Mouse (Mus musculus) right cerebral cortex, postnatal 36 days (tissue): ENCODE data around the gene Tceanc2.
A peak's percentile ranks its signal among the peaks of the same experiment; 100 is the strongest.

Experiments
- DNase-seq, 2 experiments: peaks; one replicate each; pipeline ENCODE4 v3.0.0; 2022; ENCODE audit warnings: low spot score in 2 of 2, mixed read lengths in 1 of 2

The Tceanc2 gene

DNA sequence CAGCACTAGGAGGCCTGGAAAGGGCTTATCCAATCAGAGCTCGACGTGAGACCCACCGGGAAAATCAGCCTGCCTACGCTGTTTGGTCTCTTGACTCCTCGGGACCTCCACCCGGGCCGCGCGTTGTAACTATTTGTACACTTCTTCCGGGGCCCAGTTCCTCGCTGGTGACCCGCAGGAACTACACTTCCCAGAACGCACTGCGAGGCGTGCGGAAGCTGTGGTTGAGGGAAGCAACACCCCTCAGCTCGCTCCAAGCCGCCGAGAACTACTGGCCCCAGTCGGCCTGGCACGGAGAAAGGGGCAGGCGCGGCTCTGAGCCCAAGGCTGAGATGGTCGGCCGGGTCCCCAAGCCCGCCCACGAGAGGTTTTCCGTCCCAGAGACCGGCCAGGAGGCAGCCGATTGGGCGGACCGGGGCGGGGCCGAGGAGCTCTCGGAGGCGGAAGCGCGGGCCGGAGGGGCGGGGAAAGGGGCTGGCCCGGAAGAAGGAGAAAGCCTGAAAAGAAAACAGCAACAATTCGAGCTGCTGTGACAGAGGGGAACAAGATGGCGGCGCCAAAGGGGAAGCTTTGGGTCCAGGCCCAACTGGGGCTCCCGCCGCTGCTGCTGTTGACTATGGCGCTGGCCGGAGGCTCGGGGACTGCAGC, 610 bp downstream of the Tceanc2 start, which contains the start of gene Tmem59:
Gene Tmem59, plus strand, starts transcription at position 218 of the 648 bp plus-strand sequence.
- DNase-seq: peak; percentile 92

DNA sequence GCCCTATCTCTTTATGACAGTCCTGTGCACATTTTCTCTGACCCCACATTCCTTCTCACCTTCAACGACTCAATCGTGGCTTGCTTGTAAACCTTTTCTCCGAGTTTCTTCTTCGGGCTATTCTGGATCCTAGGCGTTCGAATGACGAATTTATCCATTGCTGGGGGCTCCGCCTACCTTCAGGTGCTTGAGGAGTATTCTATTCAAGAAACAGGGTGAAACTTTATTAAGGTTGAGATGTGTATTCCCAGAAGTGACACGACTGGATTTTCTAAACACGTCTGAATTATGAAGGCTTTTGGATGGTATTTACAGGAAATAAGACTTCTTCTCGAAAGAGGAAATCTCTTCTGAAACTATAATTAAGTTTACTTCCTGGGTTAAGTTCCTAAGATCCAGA, 1.4 kb downstream of the Tceanc2 start:
- DNase-seq: no peak

DNA sequence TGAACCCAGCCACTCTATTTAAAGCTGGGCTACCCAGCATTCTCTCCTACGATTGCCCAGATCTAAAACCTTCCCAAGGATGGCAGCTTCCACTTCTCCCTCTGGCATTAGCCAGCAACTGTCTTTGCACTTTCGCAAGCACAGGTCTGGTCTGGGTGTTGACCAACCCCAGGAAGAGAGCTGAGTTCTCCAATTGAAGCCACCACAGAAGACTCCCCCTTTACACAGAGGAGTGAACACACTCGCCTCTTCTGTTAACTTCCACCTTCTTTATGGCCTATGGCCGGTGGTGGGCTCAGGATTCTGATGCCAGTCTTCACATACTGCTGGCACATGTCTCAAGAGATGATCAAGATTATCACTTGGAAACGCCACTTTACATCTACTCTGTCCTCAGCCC, 11.1 kb downstream of the Tceanc2 start:
- DNase-seq: no peak

DNA sequence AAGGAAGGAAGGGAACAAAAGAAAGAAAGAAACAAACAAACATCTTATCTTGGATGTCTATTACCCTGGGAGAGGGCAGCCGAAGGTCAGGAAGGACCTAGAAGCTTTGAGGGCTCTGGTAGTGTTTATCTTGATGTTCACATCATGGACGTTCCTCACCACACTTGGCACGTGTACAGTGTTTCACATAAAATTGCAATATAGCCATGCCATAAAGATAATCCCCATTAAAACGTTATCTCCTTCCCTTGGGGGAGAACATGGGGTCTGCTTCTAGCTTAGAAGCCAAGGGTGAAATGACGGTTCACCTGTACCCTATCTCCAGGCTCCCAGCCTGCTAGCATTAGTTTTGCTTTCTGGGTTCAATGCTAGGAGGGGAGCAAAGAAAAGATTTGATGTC, 12.2 kb downstream of the Tceanc2 start:
- no peak for DNase-seq

DNA sequence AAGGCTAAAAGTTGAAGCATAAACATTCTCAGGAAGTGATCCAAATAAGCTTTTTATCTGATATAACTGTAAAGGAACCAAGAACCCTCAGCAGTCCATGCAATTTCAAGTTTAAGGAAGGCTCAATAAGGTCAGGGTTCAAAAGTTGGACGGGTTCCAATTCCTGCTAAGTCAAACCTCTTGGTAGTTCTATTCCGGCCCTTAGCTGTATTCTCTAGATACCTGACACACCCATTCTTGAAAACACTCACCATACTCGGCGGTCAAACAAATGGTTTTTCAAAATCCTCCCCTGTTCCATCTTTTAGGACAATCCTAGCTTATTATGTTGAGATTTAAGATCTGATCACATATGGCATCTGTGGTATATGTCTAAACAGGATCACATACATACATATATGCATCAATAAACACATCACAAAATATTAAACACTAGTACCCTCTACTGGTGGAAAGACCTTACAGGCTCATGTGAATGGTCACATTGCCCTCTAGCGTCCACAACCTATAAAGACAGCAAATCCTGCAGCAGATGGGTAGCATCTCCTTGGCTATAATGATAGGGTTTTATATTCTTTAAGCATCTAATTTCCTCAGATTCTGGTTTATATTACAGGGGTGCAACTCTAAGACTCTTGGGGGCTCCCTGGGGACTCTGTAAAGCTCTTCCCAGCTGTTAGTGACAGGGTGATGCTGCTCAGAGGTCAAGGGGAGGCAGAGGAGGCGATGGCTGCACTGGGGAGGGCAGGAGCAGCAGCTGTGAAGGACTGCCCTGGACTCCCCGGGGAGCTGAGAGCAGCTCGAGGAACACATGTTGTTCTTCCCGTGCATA, 14.9 kb downstream of the Tceanc2 start:
- DNase-seq: peak; percentile 49 to 50

DNA sequence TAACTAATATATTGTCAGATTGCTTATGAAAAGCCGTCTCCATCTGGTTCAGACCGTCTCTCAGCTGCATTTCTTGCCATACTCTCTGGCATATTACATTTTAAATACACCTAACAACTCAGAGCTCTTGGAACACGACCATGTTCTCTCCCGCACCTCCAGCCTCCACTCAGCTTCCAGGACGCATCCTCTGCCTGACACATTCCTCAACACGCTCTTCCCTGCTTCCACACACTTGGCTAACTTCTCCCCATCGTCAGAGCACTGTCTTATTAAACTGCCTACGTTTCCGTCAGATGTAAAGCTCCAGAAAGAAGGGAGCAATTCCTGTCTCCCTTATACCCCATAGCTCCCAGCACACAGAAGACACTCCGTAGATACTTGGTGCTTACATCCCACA, 15.6 kb downstream of the Tceanc2 start:
- peak; percentile 61 to 62 for DNase-seq

DNA sequence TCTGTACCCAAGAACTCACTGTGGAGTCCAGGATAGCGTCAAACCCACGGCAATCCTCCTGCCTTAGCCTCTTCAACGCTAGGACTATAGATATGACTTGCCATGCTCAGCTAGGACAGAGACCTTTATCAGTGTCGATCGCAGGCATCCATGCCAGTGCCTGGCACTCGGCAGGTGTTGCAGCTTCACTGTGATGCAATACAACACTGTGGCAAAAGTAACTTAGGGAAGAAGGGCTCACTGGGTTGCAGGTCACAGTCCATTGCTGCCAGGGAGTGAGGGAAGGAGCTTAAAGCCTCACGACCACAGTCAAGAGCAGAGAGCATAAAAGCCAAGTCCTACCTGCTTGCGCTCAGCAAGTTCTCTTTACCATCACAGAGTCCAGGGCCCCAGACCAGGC, 18.7 kb downstream of the Tceanc2 start:
- DNase-seq: no peak

DNA sequence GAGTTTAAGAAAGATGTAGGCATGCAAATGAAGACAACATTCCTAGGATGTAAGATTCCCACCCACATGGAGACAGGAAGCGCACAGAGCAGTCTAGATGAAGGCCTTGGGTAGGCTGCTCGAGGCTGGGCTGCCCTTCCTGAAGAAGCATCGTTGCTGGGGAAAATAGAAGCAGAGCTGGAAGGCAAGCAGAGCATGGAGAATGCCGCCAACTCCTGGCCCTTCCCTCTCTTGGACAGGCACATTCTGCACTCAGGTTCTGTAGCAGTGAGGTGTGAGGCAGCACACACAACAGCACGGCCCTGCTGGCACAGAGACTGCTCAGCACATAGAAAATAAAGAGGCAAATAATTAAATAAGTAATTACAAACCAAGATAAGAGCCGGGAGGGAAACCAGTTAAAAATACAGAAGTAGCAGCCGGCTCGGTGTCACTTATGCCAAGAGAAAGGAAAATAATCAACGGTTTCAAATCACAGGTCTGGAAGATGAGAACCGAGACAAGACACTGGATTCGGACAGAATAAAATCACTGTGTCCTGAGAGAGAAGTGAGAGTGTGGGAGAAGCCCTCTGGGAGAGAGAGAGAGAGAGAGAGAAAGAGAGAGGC, 19.6 kb downstream of the Tceanc2 start:
- DNase-seq: no peak

DNA sequence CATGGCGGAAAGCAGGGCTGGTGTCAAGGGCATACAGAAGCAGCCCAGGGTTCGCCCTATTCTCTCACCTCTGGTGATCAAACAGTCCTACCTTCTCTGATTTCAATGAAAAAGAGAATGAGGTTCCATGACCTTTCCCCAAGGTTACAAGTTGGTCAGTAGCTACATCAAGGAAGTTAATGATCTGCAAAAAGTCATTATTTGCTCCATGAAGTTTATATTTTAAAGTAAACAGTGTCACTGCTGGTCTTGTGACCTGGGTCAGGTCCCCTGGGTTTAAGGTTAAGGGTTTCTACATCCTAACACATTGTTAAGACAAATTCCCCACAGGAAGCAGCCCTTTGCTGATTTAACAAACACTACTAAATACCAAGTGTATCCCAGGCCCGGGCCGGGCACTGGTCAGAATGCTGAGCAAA, 21.9 kb downstream of the Tceanc2 start:
- no peak for DNase-seq

DNA sequence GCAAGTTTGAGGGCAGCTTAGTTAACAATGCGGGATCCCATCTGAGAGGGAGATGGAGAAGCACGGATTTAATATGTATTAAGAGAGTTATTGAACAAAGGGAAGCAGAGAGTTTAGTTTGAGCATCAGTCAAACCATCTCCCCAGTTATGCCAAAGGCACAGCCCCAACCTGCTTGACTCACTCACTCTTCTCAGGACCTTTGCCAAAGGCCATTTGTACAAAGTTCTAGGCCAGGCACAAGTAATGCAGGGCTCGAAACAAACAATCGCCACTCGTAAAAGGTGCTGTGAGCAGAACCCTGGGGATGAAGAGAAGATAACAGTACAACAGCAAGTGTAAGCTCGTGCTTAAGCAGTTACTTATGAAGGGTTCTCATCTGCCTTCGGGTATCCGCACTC, 26.3 kb downstream of the Tceanc2 start:
- no peak for DNase-seq

DNA sequence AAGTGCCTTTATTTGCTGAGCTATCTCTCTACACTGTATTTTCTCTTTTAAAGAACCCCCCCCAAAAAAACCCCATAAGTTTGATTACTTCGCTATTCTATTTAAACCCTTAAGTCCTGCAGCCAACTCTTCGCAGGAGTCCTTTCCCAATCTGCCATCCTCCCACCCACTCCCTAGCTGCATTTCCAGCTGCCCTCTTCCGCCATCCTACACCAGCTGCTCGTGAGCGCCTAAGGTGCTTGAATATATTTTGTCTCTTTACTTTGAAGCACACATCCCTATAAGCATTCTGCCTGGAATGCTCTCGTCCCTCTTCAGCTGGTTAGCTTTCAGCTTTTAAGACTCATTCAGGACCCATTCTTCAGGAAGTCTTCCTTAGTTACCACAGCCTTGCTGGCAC, 27.9 kb downstream of the Tceanc2 start:
- DNase-seq: peak; percentile 36 to 52

DNA sequence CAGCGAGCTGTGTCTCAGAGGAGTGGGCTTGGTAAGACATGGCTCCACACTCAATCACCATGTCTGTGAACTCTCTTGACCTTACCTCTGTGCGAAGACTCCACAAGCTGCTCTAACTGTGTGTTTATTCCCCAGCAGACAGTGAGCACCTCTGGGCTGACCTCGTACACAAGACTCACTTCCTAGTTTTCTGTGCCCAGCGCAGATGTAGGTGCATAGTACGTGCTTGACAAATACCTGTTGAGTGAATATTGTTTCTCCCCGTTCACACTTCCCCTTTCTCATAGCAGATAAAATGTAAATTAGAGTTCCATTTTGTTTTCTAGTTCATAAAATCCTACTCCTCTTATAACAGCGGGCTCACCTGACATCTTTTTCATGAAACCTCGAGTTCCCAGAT, 35.4 kb downstream of the Tceanc2 start:
- no peak for DNase-seq

DNA sequence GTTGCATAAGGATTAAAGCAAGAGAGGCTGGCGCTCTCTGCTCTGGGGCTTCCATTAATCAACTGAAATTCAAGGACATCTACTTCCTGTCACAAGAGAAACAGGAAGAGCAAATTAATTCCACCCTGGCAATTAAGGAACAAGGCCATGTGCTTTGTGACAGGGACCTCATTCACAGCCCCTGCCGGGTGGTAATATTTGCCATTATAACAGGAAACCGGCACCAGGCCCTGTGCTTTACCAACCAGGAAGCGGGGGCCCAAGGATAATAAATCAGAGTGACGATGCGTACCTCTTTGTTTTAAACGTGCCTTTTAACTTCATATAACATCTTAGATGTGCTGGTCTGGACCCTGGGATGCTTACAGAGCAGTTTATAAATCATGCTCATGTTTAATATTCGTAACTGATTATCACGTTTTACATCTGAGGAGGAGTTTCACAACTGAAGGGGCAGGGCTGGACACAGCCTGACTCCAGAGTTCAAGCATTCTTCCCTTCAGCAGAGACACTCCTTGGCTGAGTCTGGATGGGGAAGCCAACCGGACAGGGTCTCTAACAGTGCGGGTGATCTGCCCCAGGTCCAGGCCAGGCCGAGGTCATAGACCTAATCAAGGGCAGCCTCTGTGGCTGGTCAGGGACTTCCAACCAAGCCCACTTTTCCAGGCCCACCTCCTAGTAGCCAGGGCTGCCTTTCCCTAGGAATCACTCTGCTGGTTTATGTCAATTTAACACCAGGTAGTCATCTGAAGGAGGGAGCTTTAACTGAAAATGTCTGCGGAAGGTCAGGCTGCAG, 38.9 kb downstream of the Tceanc2 start:
- DNase-seq: no peak

DNA sequence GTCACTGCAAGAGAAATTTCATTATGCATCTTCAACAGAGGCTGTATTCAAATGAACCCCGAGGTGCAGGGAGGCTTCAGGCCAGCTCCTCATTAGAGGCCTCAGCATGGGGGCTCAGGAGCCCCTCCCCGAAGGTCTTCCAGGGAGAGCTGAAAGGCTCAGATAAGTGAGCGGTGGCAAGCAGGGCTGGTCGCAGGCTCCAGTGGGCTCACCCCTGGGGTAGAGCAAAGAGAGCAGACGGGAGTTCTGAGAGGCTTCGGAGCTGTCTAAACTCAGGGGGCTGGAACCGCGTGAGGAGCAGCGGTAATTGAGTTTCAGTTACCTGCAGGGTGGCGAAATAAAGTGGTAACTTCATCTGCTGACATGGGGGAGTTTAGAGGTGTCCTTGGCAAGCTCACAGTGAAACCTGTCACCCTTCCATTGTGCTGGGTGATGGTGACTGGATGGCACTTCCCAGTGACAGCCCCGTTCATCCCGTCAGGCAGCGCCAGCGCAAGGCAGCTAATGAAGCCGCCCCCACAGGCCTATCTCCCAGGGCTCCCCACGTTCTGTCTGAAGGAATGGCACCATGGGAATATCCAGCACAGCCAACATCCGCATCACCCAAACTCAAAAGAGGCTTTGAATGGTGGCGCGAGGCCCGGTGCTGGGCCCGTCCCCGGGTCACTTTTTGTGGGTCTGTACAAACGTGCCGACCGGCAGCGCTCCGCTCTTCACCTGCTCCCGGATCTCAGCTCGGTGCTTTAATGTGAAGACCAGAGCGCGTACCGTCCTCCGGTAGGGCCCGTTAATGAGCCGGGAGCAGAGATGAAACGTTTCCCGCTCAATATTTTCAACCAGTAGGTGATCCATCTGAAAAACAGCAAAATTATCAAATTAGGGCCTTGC, 39.7 kb downstream of the Tceanc2 start:
- DNase-seq: no peak

DNA sequence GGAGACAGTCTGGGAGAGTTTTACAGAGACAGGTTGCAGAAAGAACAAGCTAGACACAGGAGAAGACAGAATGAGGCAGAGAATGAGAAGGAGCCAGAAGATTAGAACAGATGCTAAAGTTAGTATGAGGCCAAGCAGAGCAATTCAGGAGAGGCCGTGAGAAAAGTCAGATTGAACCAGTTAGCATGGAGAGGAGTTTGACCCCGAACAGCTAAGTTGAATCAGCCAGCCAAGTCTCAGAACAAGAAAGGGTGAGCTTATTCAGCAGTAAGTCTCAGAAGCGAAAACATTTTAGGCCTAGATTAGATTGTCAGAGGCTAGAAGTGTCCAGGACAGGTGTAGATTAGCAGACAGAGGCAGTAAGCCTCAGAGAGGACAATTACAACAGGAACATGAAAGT, 42.4 kb downstream of the Tceanc2 start:
- no peak for DNase-seq

DNA sequence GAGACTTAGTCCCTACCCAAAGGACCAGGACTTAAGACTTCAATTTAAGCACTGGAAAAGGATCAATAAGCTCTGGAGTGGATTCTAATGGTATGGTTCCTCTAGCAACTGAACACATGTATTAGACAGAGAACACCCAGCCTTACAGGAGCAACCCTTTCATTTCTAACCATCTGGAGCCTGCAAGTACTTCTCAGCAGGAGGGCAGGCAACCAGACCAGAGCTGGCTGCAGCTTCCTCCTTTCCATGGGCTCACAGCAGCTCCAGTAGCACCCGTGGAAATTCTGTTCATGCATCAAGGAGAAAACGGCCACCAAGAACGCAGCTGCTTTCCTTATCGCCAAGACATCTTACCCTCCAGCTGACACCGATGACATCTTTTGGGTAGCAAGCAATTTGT, 43.3 kb downstream of the Tceanc2 start:
- DNase-seq: no peak

DNA sequence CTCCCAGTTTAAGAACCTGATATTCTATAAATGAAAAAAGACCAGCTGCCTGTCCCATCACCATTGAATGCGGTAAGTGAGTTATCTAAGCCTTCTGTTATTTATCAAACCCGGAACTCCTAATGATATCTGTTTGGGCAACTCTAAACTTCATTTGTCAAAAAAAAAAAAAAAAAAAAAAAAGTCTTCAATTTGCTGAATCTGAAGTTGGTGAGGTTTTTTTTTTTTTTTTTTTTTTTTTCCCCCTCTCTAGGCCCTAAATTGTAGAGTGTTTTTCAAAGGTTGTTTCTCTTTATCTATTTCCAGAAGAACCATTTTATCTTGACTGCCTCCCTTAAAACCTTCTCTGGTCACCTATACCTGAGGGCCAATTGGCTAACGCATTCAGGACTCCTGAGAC, 44.0 kb downstream of the Tceanc2 start:
- DNase-seq: no peak

DNA sequence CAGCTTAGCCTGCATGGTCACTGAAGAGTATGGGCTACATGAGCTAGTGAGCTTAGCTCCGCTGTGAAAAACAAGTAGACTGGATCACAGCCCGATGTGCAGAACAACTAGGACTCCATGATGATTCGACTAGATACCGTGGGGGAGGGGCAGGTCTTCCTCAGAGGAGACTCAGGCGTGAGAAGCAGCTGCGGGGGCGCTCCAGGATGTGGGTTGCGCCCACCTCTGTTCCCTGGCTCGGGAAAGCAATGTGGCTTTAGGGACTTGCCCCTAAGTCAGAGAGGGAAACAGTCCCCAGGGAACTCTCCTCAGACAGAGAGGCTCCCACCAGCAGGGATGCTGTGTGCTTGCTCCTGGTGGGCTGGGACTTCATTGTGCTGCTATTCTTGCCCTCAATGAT, 48.4 kb downstream of the Tceanc2 start:
- DNase-seq: peak in 1 of 2 experiments; percentile 22

DNA sequence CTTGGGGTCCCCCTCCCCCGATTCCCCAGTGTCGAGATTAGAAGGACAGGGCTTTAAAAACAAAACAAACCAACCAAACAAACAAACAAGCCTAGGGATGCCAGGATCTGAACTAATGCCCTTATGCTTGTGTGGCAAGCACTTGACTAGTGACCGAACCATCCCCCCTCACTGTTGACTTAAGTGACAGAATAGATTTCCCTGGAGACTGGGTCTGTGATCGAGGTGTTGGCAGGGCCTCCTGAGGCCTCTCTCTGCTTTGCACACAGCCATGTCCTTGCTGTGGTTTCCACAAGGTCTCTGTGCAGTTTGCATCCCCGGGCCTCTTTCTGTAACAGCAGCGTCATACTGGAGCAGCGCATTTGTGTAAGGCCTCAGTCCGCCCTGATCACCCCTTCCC, 49.5 kb downstream of the Tceanc2 start:
- DNase-seq: no peak

DNA sequence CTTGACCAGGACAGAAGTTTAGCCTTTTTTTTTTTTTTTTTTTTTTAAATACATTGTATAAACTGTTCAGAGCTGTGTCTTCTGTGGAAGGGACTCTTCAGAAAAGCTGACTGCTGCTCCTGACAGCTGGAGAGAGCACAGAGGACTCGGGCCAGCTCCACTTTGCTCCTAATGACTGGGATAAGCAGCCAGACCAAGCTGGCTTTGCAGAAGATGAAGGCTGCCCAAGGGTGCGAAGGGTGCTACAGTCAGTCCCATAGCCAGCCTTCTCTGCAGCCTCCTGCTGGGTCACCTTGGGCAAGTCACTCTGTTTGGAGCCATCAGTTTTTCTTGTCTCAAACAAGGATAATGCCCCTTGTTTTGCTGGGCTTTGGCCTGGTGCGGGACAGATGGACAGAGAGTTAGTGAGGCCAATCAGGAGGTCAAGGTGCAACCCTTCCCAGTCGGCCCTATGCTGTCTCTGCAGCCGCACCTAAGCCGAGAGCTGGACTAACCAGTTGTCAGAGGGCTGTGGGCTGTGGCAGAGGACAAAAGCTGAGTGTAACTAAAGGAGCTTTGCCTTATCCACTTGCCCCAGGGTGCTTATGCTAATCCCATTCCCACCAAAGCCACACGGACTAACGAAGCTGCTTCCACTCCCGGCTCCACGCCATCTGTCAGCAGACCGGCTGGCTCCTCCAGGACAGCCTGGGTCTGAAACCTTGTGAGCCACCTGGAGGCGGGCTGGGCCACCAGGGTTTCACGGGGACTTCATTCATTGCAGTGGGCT, 50.8 kb downstream of the Tceanc2 start:
- DNase-seq: no peak
